Mouse (Mus musculus) forebrain, embryonic 11.5 days (tissue): ENCODE measurements around the gene Cd69. TPM values are rescaled to one million over a fixed set of nuclear protein-coding genes. Genes with fewer than 3 reads are reported as not detected.

ENCODE experiments used
- ATAC-seq: fragments of 200-750 bp; cut with Nextera tagmentation; replicated peaks from 2 replicates; pipeline ENCODE4 v1.8.0; 2017; ENCODE audit warnings: moderate TSS enrichment; ENCODE audit not compliant: low FRiP score
- DNase-seq: peaks from one replicate; pipeline ENCODE4 v3.0.0-alpha.2; 2017; ENCODE audit warnings: low spot score
- H3K27ac ChIP-seq: fragments of 300-500 bp; sonication (generic); 2 replicates; pipeline ENCODE4 v1.5.1; 2014; ENCODE audit warnings: low read depth, low read length
- H3K27me3 ChIP-seq: fragments of 300-500 bp; sonication (generic); 2 replicates; pipeline ENCODE4 v1.6.1; 2014; ENCODE audit warnings: mild to moderate bottlenecking, low read length, mixed read lengths; ENCODE audit not compliant: control insufficient read depth, insufficient read depth
- H3K36me3 ChIP-seq: fragments of 300-500 bp; sonication (generic); 2 replicates; pipeline ENCODE4 v1.6.1; 2014; ENCODE audit warnings: mild to moderate bottlenecking, low read length, moderate library complexity, mixed read lengths; ENCODE audit not compliant: control insufficient read depth, insufficient read depth
- H3K4me1 ChIP-seq: fragments of 300-500 bp; sonication (generic); replicated peaks from 2 replicates; pipeline ENCODE4 v1.6.1; 2014; ENCODE audit warnings: low read length, mixed read lengths; ENCODE audit not compliant: control insufficient read depth, insufficient read depth
- H3K4me2 ChIP-seq: fragments of 300-500 bp; sonication (generic); 2 replicates; pipeline ENCODE4 v1.6.1; 2014; ENCODE audit warnings: low read depth, mild to moderate bottlenecking, low read length, moderate library complexity, mixed read lengths; ENCODE audit not compliant: severe bottlenecking
- H3K4me3 ChIP-seq: fragments of 300-500 bp; sonication (generic); 2 replicates; pipeline ENCODE4 v1.5.1; 2014; ENCODE audit warnings: low read depth, low read length
- H3K9ac ChIP-seq: fragments of 300-500 bp; sonication (generic); 2 replicates; pipeline ENCODE4 v1.6.1; 2014; ENCODE audit warnings: low read length
- H3K9me3 ChIP-seq: fragments of 300-500 bp; sonication (generic); 2 replicates; pipeline ENCODE4 v1.6.1; 2016; ENCODE audit warnings: low read length, mixed read lengths; ENCODE audit not compliant: control insufficient read depth
- WGBS: fragments of 180-500 bp; shearing (Covaris S2); extraction: QIAGEN DNeasy Blood & Tissue Kit; methylation state at CpG from one replicate; pipeline ENCODE4 v1.1.7; 2014; 5-methylcytosine and 5-hydroxymethylcytosine counted together
- polyA plus RNA-seq: library from polyadenylated mRNA; unstranded; fragments of >200 nt; fragmentation: Nextera tagmentation; extraction: Ambion mirVana; gene quantifications from 2 replicates; pipeline ENCODE4 v1.2.1, GENCODE M21; 2014

The Cd69 gene
- polyA plus RNA-seq, 1 experiment from 2014 or later: not detected

DNA sequence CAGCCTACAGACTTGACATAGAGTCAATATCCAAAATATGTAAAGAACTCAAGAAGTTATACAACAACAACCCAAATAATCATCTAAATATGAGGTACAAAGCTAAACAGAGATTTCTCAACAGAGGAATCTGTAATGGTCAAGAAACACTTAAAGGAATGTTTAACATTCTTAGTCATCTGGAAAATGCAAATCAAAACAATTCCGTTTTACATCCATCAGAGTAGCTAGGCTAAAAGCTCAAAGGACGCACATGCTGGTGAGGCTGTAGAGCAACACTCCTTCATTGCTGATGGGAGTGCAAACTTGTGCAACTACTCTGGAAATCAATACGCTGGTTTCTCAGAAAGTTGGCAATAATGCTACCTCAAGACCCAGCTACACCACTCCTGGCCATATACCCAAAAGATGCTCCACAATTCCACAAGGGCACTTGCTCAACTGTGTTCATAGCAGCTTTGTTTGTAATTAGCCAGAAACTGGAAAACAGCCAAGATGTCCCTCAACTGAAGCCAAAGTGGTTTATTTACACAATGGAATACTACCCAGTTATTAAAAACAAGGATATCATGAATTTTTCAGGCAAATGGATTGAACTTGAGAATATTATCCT is 52.9 kb downstream of the Cd69 start:
- WGBS: 92% methylated on average over 3 of the region's 3 CpGs
- H3K36me3 ChIP-seq: no peaks in the 10 kb centered on the region
- no peak overlapping the region for H3K4me2 ChIP-seq
- H3K9ac ChIP-seq: no peak overlapping the region
- H3K4me1 ChIP-seq: no peaks in the 10 kb centered on the region
- no peak overlapping the region for H3K4me3 ChIP-seq
- DNase-seq (no peak), ATAC-seq (no peak)
- H3K27me3 ChIP-seq: no peaks in the 10 kb centered on the region
- no peaks in the 10 kb centered on the region for H3K9me3 ChIP-seq
- no peak overlapping the region for H3K27ac ChIP-seq

GRCm38 (mm10) chr6:129221053-129221452 is 54.2 kb downstream of the Cd69 start:
- no peaks in the 10 kb centered on the region for H3K9me3 ChIP-seq

GRCm38 (mm10) chr6:129219897-129220517 is 55.2 kb downstream of the Cd69 start:
- Histone ChIP-seq H3K27me3 (no peaks in the 10 kb centered on the region), H3K9me3 (no peaks in the 10 kb centered on the region), H3K9ac (no peak overlapping the region), H3K4me2 (no peak overlapping the region), H3K36me3 (no peaks in the 10 kb centered on the region), H3K4me3 (no peak overlapping the region), H3K27ac (no peak overlapping the region), H3K4me1 (no peaks in the 10 kb centered on the region)
- ATAC-seq (no peak), DNase-seq (no peak)
- WGBS: 80% methylated on average over 3 of the region's 3 CpGs

More at GRCm38 (mm10) chr6:129221053-129221452, 54.2 kb downstream of the Cd69 start:
- Histone ChIP-seq H3K4me3 (no peak overlapping the region), H3K27ac (no peak overlapping the region), H3K4me1 (no peaks in the 10 kb centered on the region), H3K4me2 (no peak overlapping the region), H3K9ac (no peak overlapping the region), H3K36me3 (no peaks in the 10 kb centered on the region), H3K27me3 (no peaks in the 10 kb centered on the region)
- ATAC-seq (no peak), DNase-seq (no peak)
- 91% methylated on average over 1 of the region's 1 CpGs for WGBS

GRCm38 (mm10) chr6:129218191-129218696 is 57.0 kb downstream of the Cd69 start:
- WGBS: 87% methylated on average over 5 of the region's 5 CpGs
- no peaks in the 10 kb centered on the region for H3K4me1 ChIP-seq
- no peaks in the 10 kb centered on the region for H3K36me3 ChIP-seq
- H3K9ac ChIP-seq: no peak overlapping the region
- H3K27ac ChIP-seq: no peak overlapping the region
- H3K27me3 ChIP-seq: no peaks in the 10 kb centered on the region
- ATAC-seq: no peak
- H3K9me3 ChIP-seq: no peaks in the 10 kb centered on the region
- H3K4me3 ChIP-seq: no peak overlapping the region
- no peak for DNase-seq
- H3K4me2 ChIP-seq: no peak overlapping the region

Other genes with a start within 250 kb of the Cd69 start
- gene Klrb1f, start 229.5 kb downstream of the Cd69 start, polyA plus RNA-seq: 0.23 TPM in 1 of 2 replicates, not detected in the other
- gene Clec2e, start 174.5 kb downstream of the Cd69 start, polyA plus RNA-seq: not detected in 2 replicates
- gene Clec2d, start 94.8 kb downstream of the Cd69 start, polyA plus RNA-seq: not detected in 2 replicates
- gene 4922502D21Rik, start 56.4 kb upstream of the Cd69 start, polyA plus RNA-seq: not detected in 2 replicates
- gene Clec12a, start 67.3 kb upstream of the Cd69 start, polyA plus RNA-seq: 0.19 and 0.39 TPM in 2 replicates
- not detected in 2 replicates for gene Clec12b, start 110.4 kb upstream of the Cd69 start, polyA plus RNA-seq
- gene Clec1b, start 121.9 kb upstream of the Cd69 start, polyA plus RNA-seq: 7.5 and 12.3 TPM in 2 replicates
- gene Clec9a, start 133.4 kb upstream of the Cd69 start, polyA plus RNA-seq: 0.33 and 0.51 TPM in 2 replicates
- 0.65 and 0.75 TPM in 2 replicates for gene Clec1a, start 176.6 kb upstream of the Cd69 start, polyA plus RNA-seq
- not detected in 2 replicates for gene Olr1, start 231.7 kb upstream of the Cd69 start, polyA plus RNA-seq
- not detected in 2 replicates for gene Tmem52b, start 237.1 kb upstream of the Cd69 start, polyA plus RNA-seq